Mouse (Mus musculus): ENCODE measurements at regions not wholly inside any gene's neighbourhood (a gene's known extent, or its start where the extent isn't known, plus 50 kb on each side); places are given as distances from the start of the nearest gene placed in this dataset.

- no peak for TF ChIP-seq CTCF (IDR thresholded peaks at IDR 0.05; ENCODE audit: low read depth)
- no peak for TF ChIP-seq EP300 (IDR thresholded peaks at IDR 0.05; ENCODE audit: low read depth)
Observed at GRCm38 (mm10) chr11:19341379-19341778, 322.6 kb upstream of the Meis1 start.
